Mouse (Mus musculus): ENCODE data around the gene Slc25a47.

DNA sequence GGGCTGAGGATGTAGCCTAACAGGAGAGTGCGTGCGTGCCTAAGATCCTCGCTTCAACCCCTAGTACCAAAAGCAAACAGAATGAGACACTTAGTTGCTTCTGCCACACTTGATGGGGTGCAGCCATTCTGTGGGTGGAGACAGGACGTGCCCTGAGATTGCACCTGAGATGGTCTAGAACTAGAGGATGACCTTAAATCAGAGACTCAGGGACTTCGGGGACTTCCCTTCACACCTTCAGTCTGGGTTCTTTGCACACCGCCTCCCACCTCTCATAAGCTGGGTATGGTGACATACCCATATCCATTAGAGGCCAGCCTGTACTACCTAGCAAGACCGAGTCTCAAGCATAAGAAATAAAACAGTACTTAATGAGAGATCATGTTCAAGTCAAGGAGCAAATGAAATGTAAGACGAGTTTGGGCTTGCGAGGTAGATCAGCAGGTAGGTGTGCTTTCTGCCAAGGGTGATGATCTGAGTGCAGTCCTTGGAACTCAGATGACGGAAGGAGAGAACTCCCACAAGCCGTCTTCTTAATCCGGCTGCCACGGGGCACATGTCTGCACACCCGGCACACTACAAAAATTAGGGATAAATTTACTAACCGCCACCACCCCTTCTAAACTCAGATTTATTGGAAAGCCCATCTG lies 11.5 kb upstream of the Slc25a47 start:
- TF ChIP-seq POLR2A (IDR thresholded peaks at IDR 0.05; ENCODE audit: control insufficient read depth, extremely low read depth, insufficient read depth, low read length, poor library complexity) (no peak), CTCF (IDR thresholded peaks at IDR 0.05; ENCODE audit: borderline replicate concordance, control insufficient read depth, extremely low read depth, insufficient read depth, low read length, poor library complexity) (no peak)

Data from thymus, adult 2 months (tissue).